Mouse (Mus musculus): ENCODE data around the gene Kif6.

DNA sequence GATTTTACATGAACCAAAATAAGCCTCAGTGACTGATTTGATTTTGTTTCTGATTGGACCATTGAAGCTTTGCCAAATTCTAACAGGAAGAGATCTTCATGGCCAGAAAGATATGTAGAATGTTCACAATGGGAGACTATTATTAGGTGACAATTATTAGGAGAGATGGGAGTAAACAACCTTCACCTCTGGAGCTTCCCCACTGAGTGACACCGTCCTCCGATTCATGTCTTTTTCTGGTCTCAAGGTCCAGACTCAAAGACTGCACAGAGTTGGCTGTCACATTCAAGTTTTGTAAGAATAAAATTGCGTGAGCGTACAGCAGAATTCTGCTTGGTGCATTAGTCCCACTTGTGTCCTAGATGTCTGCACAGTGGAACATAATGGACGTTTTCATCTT lies 82.3 kb downstream of the Kif6 start:
- TF ChIP-seq CTCF (IDR thresholded peaks at IDR 0.05; ENCODE audit: low read depth) (no peak), EP300 (IDR thresholded peaks at IDR 0.05; ENCODE audit: low read depth) (no peak)
